Mouse (Mus musculus) hindbrain, embryonic 14.5 days (tissue): ENCODE data around the gene Smtn. TPM values are rescaled to one million over a fixed set of nuclear protein-coding genes. Genes with fewer than 3 reads are reported as not detected.

Source experiments
- ATAC-seq: fragments of 200-750 bp; cut with Nextera tagmentation; 2 replicates; pipeline ENCODE4 v1.8.0; 2017; ENCODE audit warnings: moderate number of reproducible peaks, mild to moderate bottlenecking, moderate TSS enrichment, moderate library complexity; ENCODE audit not compliant: low FRiP score
- DNase-seq: peaks from one replicate; pipeline ENCODE4 v3.0.0-alpha.2; 2015; ENCODE audit warnings: low spot score
- H3K27ac ChIP-seq: fragments of 300-500 bp; sonication (generic); 2 replicates; pipeline ENCODE4 v1.5.1; 2014; ENCODE audit warnings: mild to moderate bottlenecking, moderate library complexity
- H3K27me3 ChIP-seq: fragments of 300-500 bp; sonication (generic); 2 replicates; pipeline ENCODE4 v1.6.1; 2014; ENCODE audit warnings: mild to moderate bottlenecking, low read length, mixed read lengths; ENCODE audit not compliant: control insufficient read depth, insufficient read depth
- H3K36me3 ChIP-seq: fragments of 300-500 bp; sonication (generic); replicated peaks from 2 replicates; pipeline ENCODE4 v1.6.1; 2014; ENCODE audit not compliant: control insufficient read depth, insufficient read depth
- H3K4me1 ChIP-seq: fragments of 300-500 bp; sonication (generic); replicated peaks from 2 replicates; pipeline ENCODE4 v1.6.1; 2014; ENCODE audit warnings: antibody characterized with exemption, low read length, mixed read lengths; ENCODE audit not compliant: control insufficient read depth, insufficient read depth
- H3K4me2 ChIP-seq: fragments of 300-500 bp; sonication (generic); replicated peaks from 2 replicates; pipeline ENCODE4 v1.6.1; 2014; ENCODE audit warnings: mild to moderate bottlenecking, moderate library complexity
- H3K4me3 ChIP-seq: fragments of 300-500 bp; sonication (generic); replicated peaks from 2 replicates; pipeline ENCODE4 v1.5.1; 2014; ENCODE audit warnings: mild to moderate bottlenecking, low read length
- H3K9ac ChIP-seq: fragments of 300-500 bp; sonication (generic); 2 replicates; pipeline ENCODE4 v1.6.1; 2014
- H3K9me3 ChIP-seq: fragments of 300-500 bp; sonication (generic); 2 replicates; pipeline ENCODE4 v1.6.1; 2016; ENCODE audit warnings: low read length; ENCODE audit not compliant: control insufficient read depth
- WGBS: fragments of 180-500 bp; shearing (Covaris S2); extraction: QIAGEN DNeasy Blood & Tissue Kit; methylation state at CpG from one replicate; pipeline ENCODE4 v1.1.7; 2014; 5-methylcytosine and 5-hydroxymethylcytosine counted together
- polyA plus RNA-seq: library from polyadenylated mRNA; unstranded; fragments of >200 nt; fragmentation: Nextera tagmentation; extraction: Ambion mirVana; gene quantifications from 2 replicates; pipeline ENCODE4 v1.2.1, GENCODE M21; 2014

The Smtn gene
- polyA plus RNA-seq, 1 experiment from 2014 or later = 15.0 TPM

- no peak for DNase-seq
- Histone ChIP-seq H3K27ac (no peak overlapping the region), H3K36me3 (no peaks in the 10 kb centered on the region; the same call in 1 of the 2 replicates), H3K4me3 (no peak overlapping the region), H3K27me3 (no peaks in the 10 kb centered on the region), H3K9me3 (no peaks in the 10 kb centered on the region), H3K9ac (no peak overlapping the region), H3K4me1 (0 out of 2 replicates have a peak, but pooled peaks cover 6% of the 10 kb centered on the region), H3K4me2 (no peak overlapping the region)
- no peak for ATAC-seq
- WGBS = 91% methylated on average over 16 of the region's 16 CpGs
Observed at GRCm38 (mm10) chr11:3532101-3532931, 8.1 kb downstream of the Smtn start.

- 79% methylated on average over 6 of the region's 6 CpGs for WGBS
- Histone ChIP-seq H3K4me1 (0 out of 2 replicates have a peak, but pooled peaks cover 6% of the 10 kb centered on the region), H3K4me3 (no peak overlapping the region), H3K36me3 (no peaks in the 10 kb centered on the region; the same call in 1 of the 2 replicates), H3K9me3 (no peaks in the 10 kb centered on the region), H3K4me2 (no peak overlapping the region), H3K27ac (no peak overlapping the region), H3K9ac (no peak overlapping the region), H3K27me3 (no peaks in the 10 kb centered on the region)
- DNase-seq (peak; percentile 32), ATAC-seq (no peak)
Observed at GRCm38 (mm10) chr11:3531634-3532033, 8.8 kb downstream of the Smtn start.

- DNase-seq = no peak
Observed at GRCm38 (mm10) chr11:3530731-3531130, 9.7 kb downstream of the Smtn start.

GRCm38 (mm10) chr11:3529476-3530252, 10.7 kb downstream of the Smtn start:
- no peaks in the 10 kb centered on the region for H3K9me3 ChIP-seq
- no peaks in the 10 kb centered on the region for H3K4me1 ChIP-seq
- H3K9ac ChIP-seq = no peak overlapping the region
- 85% methylated on average over 20 of the region's 20 CpGs for WGBS
- no peak overlapping the region for H3K4me3 ChIP-seq
- H3K27me3 ChIP-seq = no peaks in the 10 kb centered on the region
- peaks cover 3% of the 10 kb centered on the region; the same call in 1 of the 2 replicates for H3K36me3 ChIP-seq
- H3K27ac ChIP-seq = no peak overlapping the region
- ATAC-seq = no peak
- H3K4me2 ChIP-seq = no peak overlapping the region
- no peak for DNase-seq

More at GRCm38 (mm10) chr11:3530731-3531130, 9.7 kb downstream of the Smtn start:
- no peak overlapping the region for H3K4me3 ChIP-seq
- H3K27me3 ChIP-seq = no peaks in the 10 kb centered on the region
- ATAC-seq = no peak
- H3K9ac ChIP-seq = no peak overlapping the region
- WGBS = 95% methylated on average over 3 of the region's 3 CpGs
- H3K4me1 ChIP-seq = 0 out of 2 replicates have a peak, but pooled peaks cover 4% of the 10 kb centered on the region
- H3K27ac ChIP-seq = no peak overlapping the region
- no peak overlapping the region for H3K4me2 ChIP-seq
- no peaks in the 10 kb centered on the region for H3K9me3 ChIP-seq
- H3K36me3 ChIP-seq = peaks cover 3% of the 10 kb centered on the region; the same call in 1 of the 2 replicates

GRCm38 (mm10) chr11:3528208-3528607, 12.2 kb downstream of the Smtn start:
- no peaks in the 10 kb centered on the region for H3K27me3 ChIP-seq
- ATAC-seq = no peak
- no peak overlapping the region for H3K4me2 ChIP-seq
- no peak overlapping the region for H3K27ac ChIP-seq
- no peaks in the 10 kb centered on the region for H3K9me3 ChIP-seq
- H3K4me3 ChIP-seq = no peak overlapping the region
- H3K9ac ChIP-seq = no peak overlapping the region
- WGBS = 83% methylated on average over 6 of the region's 6 CpGs
- H3K4me1 ChIP-seq = no peaks in the 10 kb centered on the region
- DNase-seq = no peak
- peaks cover 3% of the 10 kb centered on the region; the same call in 1 of the 2 replicates for H3K36me3 ChIP-seq

GRCm38 (mm10) chr11:3527766-3528165, 12.6 kb downstream of the Smtn start:
- WGBS = 85% methylated on average over 8 of the region's 8 CpGs
- Histone ChIP-seq H3K27ac (no peak overlapping the region), H3K4me2 (no peak overlapping the region), H3K4me3 (no peak overlapping the region), H3K36me3 (peaks cover 3% of the 10 kb centered on the region; the same call in 1 of the 2 replicates), H3K9ac (no peak overlapping the region), H3K4me1 (no peaks in the 10 kb centered on the region), H3K27me3 (no peaks in the 10 kb centered on the region), H3K9me3 (no peaks in the 10 kb centered on the region)
- DNase-seq (no peak), ATAC-seq (no peak)

GRCm38 (mm10) chr11:3526979-3527738, 13.3 kb downstream of the Smtn start:
- H3K4me3 ChIP-seq = no peak overlapping the region
- ATAC-seq (no peak), DNase-seq (no peak)
- no peaks in the 10 kb centered on the region for H3K4me1 ChIP-seq
- H3K9ac ChIP-seq = no peak overlapping the region
- H3K36me3 ChIP-seq = peaks cover 3% of the 10 kb centered on the region; the same call in 1 of the 2 replicates
- H3K27ac ChIP-seq = no peak overlapping the region
- H3K9me3 ChIP-seq = no peaks in the 10 kb centered on the region
- no peak overlapping the region for H3K4me2 ChIP-seq
- WGBS = 94% methylated on average over 24 of the region's 24 CpGs
- no peaks in the 10 kb centered on the region for H3K27me3 ChIP-seq

GRCm38 (mm10) chr11:3526207-3526606, 14.2 kb downstream of the Smtn start:
- H3K4me2 ChIP-seq = no peak overlapping the region
- WGBS = 81% methylated on average over 9 of the region's 9 CpGs
- H3K4me3 ChIP-seq = no peak overlapping the region
- H3K36me3 ChIP-seq = peaks cover 3% of the 10 kb centered on the region; the same call in 1 of the 2 replicates
- no peak overlapping the region for H3K9ac ChIP-seq
- DNase-seq (no peak), ATAC-seq (no peak)
- H3K4me1 ChIP-seq = no peaks in the 10 kb centered on the region
- no peak overlapping the region for H3K27ac ChIP-seq
- H3K27me3 ChIP-seq = no peaks in the 10 kb centered on the region
- H3K9me3 ChIP-seq = no peaks in the 10 kb centered on the region
